Mouse (Mus musculus): ENCODE results near the gene Lmo4. TPM values are rescaled to one million over a fixed set of nuclear protein-coding genes. Genes with fewer than 3 reads are reported as not detected.

Lmo4 gene
- polyA plus RNA-seq, 1 experiment: 338 TPM

DNA sequence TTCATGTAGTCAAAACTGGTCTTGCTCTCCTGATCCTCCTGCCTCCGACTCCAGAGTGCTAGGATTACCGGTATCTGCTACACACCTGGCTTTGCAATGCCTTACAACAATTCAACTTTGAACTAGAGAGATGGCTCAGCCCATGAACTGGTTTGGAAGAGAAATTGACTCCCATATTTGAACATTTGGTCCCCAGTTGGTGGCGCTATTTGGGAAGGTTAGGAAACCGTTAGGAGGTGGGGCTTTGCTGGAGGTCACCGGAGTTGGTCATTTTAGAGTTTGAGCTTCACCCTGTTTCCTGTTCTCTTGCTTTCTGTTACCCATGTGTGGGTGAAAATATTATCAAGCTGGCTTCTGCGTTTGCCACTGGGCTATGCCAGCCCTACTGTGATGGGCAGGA, 22.8 kb downstream of the Lmo4 start:
- no peak overlapping the region for H3K27ac ChIP-seq (ENCODE audit: insufficient read depth, low read length)
- H3K4me3 ChIP-seq (ENCODE audit: insufficient read depth, low read length): no peak overlapping the region
- no peak for TF ChIP-seq CTCF (IDR thresholded peaks at IDR 0.05; ENCODE audit: extremely low read depth, insufficient read depth, low read length)
- no peak for TF ChIP-seq POLR2A (IDR thresholded peaks at IDR 0.05; ENCODE audit: extremely low read depth, insufficient read depth, low read length)
- H3K4me1 ChIP-seq (ENCODE audit: control insufficient read depth, insufficient read depth, low read length): no peaks in the 10 kb centered on the region

DNA sequence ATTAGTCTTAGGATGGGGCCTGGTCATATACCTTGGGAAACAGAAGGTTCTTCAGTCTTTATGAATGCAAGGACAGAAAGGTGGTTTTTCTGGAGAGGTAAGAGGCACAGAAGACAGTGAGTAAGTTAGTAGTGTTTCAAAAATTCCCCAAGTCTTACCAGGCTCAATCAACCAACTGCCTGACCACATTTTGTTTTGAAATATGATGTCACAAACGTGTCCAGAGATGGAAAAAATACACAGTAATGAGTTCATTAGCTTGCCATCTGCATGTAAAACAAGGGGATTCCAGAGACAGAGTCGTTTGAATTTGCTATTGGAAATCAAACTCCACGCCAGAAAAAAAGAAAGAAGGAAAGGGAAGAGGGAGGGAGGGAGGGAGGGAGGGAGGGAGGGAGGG, 26.1 kb downstream of the Lmo4 start:
- H3K27ac ChIP-seq (ENCODE audit: insufficient read depth, low read length): no peak overlapping the region
- H3K4me1 ChIP-seq (ENCODE audit: control insufficient read depth, insufficient read depth, low read length): no peaks in the 10 kb centered on the region
- no peak overlapping the region for H3K4me3 ChIP-seq (ENCODE audit: insufficient read depth, low read length)
- TF ChIP-seq CTCF (IDR thresholded peaks at IDR 0.05; ENCODE audit: extremely low read depth, insufficient read depth, low read length) (no peak), POLR2A (IDR thresholded peaks at IDR 0.05; ENCODE audit: extremely low read depth, insufficient read depth, low read length) (no peak)

DNA sequence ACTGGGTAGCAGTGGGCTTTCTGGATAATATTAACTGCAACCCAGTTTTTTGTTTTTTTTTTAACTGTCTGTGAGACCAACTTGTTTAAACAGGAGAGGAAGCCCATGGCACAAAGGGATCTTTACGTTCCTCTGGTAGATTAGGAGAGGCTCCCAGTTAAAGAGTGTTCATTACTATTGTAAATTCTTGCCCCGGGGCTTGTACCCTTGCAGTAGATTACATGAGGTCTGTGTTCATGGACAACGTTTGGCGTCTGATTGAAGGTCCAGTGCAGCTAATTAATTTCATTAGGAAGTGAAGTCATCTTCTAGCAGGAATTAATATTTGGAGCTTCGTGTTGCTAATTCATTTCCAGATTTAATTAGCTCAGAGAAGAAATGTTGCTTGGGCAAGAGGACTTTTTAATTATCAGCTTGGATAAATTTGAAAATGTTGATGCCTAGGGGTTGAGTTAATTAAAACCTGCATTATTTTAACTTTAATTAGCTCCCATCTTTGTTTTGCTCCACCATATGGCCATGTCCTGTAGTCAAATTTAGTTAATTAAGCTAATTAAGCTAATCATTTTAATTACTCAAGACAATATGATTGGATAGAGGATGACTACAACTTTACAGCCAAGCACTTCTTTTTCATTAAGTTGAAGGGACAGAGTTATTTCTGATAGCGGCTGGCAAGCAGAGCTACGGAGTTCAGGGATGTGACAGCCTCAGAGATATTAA, 31.0 kb downstream of the Lmo4 start:
- H3K4me1 ChIP-seq (ENCODE audit: control insufficient read depth, insufficient read depth, low read length): no peaks in the 10 kb centered on the region
- no peak overlapping the region for H3K27ac ChIP-seq (ENCODE audit: insufficient read depth, low read length)
- no peak for TF ChIP-seq CTCF (IDR thresholded peaks at IDR 0.05; ENCODE audit: extremely low read depth, insufficient read depth, low read length)
- TF ChIP-seq POLR2A (IDR thresholded peaks at IDR 0.05; ENCODE audit: extremely low read depth, insufficient read depth, low read length): no peak
- no peak overlapping the region for H3K4me3 ChIP-seq (ENCODE audit: insufficient read depth, low read length)

DNA sequence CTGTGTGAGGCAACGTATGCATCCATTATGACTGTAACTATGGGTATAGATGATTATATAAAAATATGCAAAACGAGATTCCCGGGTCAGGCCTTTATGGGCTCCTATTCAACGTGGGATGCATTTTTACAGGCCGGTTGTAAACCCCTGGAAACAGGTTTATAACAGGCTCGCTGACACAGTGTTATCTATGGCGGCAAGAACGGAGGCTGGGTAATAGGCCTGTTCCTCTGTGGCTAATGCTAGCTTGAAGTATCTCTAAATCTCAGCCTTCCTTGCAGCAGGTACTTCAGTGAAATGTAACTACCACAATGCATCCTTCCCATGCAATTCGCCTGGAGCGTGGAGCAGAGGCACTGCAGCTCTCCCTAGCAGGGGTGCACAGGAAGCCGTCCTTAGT, 31.9 kb downstream of the Lmo4 start:
- no peak overlapping the region for H3K4me3 ChIP-seq (ENCODE audit: insufficient read depth, low read length)
- no peak overlapping the region for H3K27ac ChIP-seq (ENCODE audit: insufficient read depth, low read length)
- TF ChIP-seq POLR2A (IDR thresholded peaks at IDR 0.05; ENCODE audit: extremely low read depth, insufficient read depth, low read length) (no peak), CTCF (IDR thresholded peaks at IDR 0.05; ENCODE audit: extremely low read depth, insufficient read depth, low read length) (no peak)
- H3K4me1 ChIP-seq (ENCODE audit: control insufficient read depth, insufficient read depth, low read length): no peaks in the 10 kb centered on the region

DNA sequence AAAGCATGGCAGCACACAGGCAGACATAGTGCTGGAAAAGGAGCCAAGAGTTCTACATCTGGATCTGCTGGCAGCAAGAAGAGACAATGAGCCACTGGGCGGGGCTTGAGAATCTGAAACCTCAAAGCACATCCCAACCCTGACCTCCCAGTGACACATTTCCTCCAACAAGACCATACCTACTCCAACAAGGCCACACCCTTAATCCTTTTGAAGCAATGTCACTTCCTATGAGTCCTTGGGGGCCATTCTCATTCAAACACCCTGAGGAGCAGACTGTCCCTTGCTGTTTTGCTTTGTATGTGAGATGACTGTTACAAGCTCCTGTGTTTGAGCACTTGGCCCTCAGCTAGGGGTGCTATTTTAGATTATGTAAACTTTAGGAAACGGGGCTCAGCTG, 33.3 kb downstream of the Lmo4 start:
- H3K27ac ChIP-seq (ENCODE audit: insufficient read depth, low read length): no peak overlapping the region
- no peak overlapping the region for H3K4me3 ChIP-seq (ENCODE audit: insufficient read depth, low read length)
- TF ChIP-seq CTCF (IDR thresholded peaks at IDR 0.05; ENCODE audit: extremely low read depth, insufficient read depth, low read length): no peak
- no peaks in the 10 kb centered on the region for H3K4me1 ChIP-seq (ENCODE audit: control insufficient read depth, insufficient read depth, low read length)

DNA sequence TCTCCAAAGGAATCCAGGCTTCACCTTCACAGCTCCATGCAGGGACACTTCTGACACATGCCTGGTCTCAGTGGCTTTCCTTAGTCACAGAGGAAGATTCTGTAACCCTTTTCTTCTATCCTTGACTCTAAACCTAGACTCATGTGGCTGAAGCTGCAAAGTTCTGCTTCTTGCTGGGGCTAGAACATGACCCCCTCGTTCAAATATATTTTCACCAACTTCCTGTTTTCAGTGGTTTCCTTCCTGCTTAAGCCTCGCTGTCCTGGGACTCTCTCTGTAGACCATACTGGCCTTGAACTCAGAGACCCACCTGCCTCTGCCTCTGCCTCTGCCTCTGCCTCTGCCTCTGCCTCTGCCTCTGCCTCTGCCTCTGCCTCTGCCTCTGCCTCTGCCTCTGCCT, 34.5 kb downstream of the Lmo4 start:
- TF ChIP-seq CTCF (IDR thresholded peaks at IDR 0.05; ENCODE audit: extremely low read depth, insufficient read depth, low read length): no peak
- TF ChIP-seq POLR2A (IDR thresholded peaks at IDR 0.05; ENCODE audit: extremely low read depth, insufficient read depth, low read length): no peak
- Histone ChIP-seq H3K4me1 (ENCODE audit: control insufficient read depth, insufficient read depth, low read length) (no peaks in the 10 kb centered on the region), H3K4me3 (ENCODE audit: insufficient read depth, low read length) (no peak overlapping the region), H3K27ac (ENCODE audit: insufficient read depth, low read length) (no peak overlapping the region)

DNA sequence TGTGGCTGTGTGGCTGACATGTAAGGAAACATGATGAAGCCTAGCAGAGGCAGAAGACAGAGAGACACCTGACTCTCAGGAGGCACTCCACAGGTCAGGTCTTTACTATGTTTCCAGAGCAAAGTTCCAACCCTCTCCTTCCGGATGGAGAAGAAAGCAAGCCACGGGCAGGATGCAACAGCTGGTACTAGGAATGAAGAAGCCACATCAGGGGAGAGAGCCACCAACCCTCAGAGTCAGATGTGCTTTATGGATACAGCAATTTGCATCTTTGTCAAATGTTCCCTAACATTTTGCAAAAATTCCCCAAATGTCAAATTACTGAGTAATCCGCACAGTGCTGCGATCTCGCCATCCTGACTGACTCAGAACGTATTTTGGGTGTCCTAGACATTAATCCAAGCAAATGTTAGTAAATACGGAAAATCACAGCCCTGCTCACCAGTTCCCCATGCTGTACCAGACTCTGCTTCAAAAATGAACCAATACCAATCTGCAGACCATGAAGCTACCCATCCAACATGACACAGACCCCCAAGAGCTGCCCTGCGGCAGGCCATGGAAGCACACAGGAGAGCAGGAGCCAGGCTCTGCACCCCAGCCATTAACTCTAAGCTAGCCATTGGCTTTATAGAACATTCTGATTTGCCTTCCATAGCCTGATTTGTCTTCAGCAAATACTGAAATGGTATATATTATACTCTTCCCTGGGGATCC, 38.4 kb downstream of the Lmo4 start:
- H3K27ac ChIP-seq (ENCODE audit: insufficient read depth, low read length): no peak overlapping the region
- H3K4me3 ChIP-seq (ENCODE audit: insufficient read depth, low read length): no peak overlapping the region
- TF ChIP-seq POLR2A (IDR thresholded peaks at IDR 0.05; ENCODE audit: extremely low read depth, insufficient read depth, low read length) (no peak), CTCF (IDR thresholded peaks at IDR 0.05; ENCODE audit: extremely low read depth, insufficient read depth, low read length) (no peak)
- H3K4me1 ChIP-seq (ENCODE audit: control insufficient read depth, insufficient read depth, low read length): no peaks in the 10 kb centered on the region

DNA sequence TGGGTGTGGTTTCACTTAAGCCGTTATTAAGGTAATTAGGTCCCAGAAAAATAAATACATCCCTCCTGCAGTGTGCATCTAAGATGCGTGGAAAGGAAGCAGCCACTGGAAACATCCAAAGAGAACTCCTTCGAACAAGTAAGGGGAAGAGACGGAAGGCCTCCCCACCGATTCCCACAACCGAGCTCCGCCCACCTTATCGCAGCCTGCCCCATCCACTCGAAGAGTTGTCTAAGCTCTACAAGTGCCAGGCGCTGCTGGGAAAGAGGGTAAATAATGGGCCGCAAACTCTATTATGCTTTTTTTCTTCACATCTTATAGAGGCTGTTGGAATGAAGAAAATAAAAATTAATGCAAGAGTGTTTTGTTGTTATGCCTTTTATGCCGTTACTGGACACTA, 39.6 kb downstream of the Lmo4 start:
- no peak for TF ChIP-seq CTCF (IDR thresholded peaks at IDR 0.05; ENCODE audit: extremely low read depth, insufficient read depth, low read length)
- no peak for TF ChIP-seq POLR2A (IDR thresholded peaks at IDR 0.05; ENCODE audit: extremely low read depth, insufficient read depth, low read length)
- H3K4me1 ChIP-seq (ENCODE audit: control insufficient read depth, insufficient read depth, low read length): no peaks in the 10 kb centered on the region
- no peak overlapping the region for H3K27ac ChIP-seq (ENCODE audit: insufficient read depth, low read length)
- no peak overlapping the region for H3K4me3 ChIP-seq (ENCODE audit: insufficient read depth, low read length)

DNA sequence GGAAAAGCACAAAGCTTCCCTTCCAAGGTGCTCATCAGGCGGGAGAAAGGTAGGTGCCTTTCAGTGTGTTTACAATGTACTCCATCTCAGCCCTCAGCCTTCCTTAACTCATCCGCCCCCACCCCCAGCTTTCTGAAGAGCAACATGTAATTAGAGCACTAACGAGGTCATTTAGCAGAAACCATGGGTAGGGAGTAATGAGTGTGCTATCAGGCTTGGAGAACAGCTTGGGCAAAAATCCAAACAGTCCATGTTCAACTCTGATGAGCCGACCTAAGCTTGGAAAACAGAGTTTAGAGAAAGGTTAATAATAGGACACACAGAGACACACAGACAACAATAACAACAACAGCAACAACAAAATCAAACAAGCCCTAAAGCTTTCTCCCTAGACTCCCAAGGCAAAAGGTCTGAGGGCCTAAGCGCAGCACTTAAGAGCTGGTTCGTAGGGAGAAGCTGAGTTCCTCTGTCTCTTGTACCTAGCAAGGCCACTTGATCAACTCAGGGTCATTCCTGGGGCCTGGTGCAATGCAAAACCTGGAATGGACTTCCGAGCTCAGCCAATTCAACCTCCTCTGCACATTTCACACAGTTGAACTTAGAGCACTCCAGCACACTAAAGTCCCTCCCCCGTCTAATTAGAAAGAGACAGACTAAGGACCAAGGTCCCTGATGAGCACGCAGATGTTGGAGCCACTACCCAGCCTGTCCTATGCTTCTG, 40.2 kb downstream of the Lmo4 start:
- no peaks in the 10 kb centered on the region for H3K4me1 ChIP-seq (ENCODE audit: control insufficient read depth, insufficient read depth, low read length)
- TF ChIP-seq POLR2A (IDR thresholded peaks at IDR 0.05; ENCODE audit: extremely low read depth, insufficient read depth, low read length) (no peak), CTCF (IDR thresholded peaks at IDR 0.05; ENCODE audit: extremely low read depth, insufficient read depth, low read length) (no peak)
- H3K27ac ChIP-seq (ENCODE audit: insufficient read depth, low read length): no peak overlapping the region
- H3K4me3 ChIP-seq (ENCODE audit: insufficient read depth, low read length): no peak overlapping the region
